Mouse (Mus musculus) cerebellum, postnatal 25 days (tissue): ENCODE data around the gene Gm3187.
"Not testable (repeated sequence)": the region's sequence is repeated elsewhere in the genome, so short reads cannot be mapped to it uniquely, and the experiment has no call there.

Experiments
- DNase-seq, 2 experiments: peaks; one replicate each; pipeline ENCODE4 v3.0.0; 2021; ENCODE audit warnings: mixed read lengths in 2 of 2

The Gm3187 gene

DNA sequence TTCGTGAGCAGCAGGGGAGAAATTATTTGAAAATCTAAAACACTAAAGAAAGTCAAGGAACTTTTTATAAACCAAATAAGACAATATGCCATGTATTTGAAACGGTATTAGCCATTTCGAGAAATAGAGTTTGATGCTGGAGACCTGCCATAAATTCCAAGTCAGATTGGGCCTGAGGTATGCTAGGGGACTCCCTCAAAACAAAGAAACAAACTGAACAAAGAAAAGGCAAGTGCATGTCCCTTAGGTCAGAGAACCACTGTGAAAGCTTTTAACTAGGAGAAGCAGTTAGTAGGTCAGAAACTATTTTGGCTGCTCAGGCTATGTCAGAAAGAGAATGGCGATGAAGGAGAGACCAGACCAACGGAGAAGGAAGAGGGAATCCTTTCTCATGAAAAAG, at the start of gene Gm3187:
Gene Gm3187, plus strand, starts transcription at position 301 of the 400 bp plus-strand sequence.
- not testable (repeated sequence) for DNase-seq

DNA sequence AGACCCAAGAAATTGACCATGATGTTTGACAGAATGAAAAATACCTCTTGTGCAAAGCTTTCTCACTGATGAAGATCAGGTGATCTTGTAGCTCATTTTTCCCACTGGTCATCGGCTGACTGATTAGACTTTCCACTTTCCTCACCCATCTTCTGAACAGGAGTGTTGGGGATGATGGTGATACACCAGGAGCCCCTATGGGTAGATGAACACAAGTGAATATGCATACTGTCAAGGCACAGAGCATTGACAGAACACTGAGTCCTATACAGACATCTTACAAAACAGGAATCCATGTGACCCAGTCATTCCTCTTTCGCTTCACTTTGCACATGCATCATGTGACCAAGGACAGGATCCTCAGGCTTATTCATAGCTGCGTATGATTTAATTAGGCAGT, 28.6 kb upstream of the Gm3187 start, which contains the start of gene Gm3194:
Gene Gm3194, minus strand, starts transcription at position 101 of the 400 bp plus-strand sequence.
- not testable (repeated sequence) for DNase-seq

DNA sequence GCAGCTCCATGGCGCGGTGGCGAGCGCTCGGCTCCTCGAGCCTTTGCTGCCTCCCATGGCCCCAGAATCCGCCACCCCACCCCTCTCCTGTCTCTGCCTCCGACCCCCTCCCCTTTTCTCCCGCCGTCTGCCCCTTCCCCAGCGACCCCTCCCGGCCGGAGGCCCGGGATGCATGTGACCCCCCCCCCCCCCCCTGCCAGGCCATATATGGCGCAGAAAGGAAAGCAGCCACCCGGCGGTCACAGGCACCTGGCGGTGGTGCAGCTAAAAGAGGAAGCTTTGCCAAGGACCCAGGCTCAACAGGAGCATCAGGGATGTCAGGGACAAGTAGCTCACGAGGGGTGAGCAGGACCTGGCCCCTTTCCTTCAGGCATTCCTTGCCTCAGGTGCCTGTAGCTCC, 23.5 kb upstream of the Gm3187 start:
- not testable (repeated sequence) for DNase-seq

DNA sequence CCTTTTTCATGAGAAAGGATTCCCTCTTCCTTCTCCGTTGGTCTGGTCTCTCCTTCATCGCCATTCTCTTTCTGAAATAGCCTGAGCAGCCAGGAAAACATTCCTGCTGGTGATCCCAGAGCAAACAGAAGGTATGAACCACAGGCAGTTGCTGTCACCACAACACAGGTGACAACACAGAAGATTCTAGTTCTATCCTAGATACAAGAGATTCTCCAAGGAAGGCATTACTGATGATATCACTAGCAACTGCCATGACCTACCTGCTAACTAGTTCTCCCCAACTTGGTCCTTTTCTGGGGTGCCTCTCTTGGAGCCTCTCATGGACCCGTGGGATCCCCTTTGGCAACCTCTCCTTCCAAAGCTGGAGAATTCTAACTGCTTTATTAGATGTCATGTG, 6.3 kb upstream of the Gm3187 start, which contains the start of gene Gm8246:
Gene Gm8246, minus strand, starts transcription at position 101 of the 400 bp plus-strand sequence.
- not testable (repeated sequence) for DNase-seq

DNA sequence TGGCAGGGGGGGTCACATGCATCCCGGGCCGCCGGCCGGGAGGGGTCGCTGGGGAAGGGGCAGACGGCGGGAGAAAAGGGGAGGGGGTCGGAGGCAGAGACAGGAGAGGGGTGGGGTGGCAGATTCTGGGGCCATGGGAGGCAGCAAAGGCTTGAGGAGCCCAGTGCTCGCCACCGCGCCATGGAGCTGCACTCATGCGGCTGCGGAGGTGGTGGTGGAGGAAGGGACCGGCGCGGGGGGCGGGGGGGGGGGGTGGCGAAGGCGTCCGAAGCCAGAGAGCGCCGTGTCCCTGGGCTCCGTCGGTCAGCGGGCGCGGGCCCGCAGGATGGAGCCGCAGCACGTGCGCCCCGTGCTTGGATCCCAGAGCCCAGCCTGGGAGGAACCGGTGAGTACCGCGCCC, 17.4 kb downstream of the Gm3187 start, which contains the start of gene Gm3488:
Gene Gm3488, plus strand, starts transcription at position 301 of the 400 bp plus-strand sequence.
- DNase-seq: not testable (repeated sequence)

DNA sequence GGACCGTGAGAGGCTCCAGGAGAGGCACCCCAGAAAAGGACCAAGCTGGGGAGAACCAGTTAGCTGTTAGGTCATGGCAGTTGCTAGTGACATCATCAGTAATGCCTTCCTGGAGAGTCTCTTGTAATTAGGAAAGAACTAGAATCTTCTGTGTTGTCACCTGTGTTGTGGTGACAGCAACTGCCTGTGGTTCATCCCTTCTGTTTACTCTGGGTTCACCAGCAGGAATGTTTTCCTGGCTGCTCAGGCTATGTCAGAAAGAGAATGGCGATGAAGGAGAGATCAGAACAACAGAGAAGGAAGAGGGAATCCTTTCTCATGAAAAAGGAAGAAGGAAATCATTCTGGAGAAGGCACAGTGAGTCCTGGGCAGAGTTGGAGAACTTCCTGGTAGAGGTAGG, 54.2 kb downstream of the Gm3187 start, which contains the start of gene Gm3532:
Gene Gm3532, plus strand, starts transcription at position 301 of the 400 bp plus-strand sequence.
- DNase-seq: not testable (repeated sequence)
